Mouse (Mus musculus): Measurements from ENCODE around the gene Sstr2. TPM values are rescaled to one million over a fixed set of nuclear protein-coding genes. Genes with fewer than 3 reads are reported as not detected.

Gene Sstr2
- total and polyA plus RNA-seq, 2 experiments from 2014 or later: 32.4 to 94.0 TPM

GRCm38 (mm10) chr11:113610266-113610665, 8.9 kb upstream of the Sstr2 start:
- no peaks in the 10 kb centered on the region for H3K9me3 ChIP-seq (ENCODE audit: low read length)
- no peak overlapping the region for H3K9ac ChIP-seq (replicated peaks; ENCODE audit: low read length)
- 43% methylated on average over 5 of the region's 5 CpGs for WGBS
- no peak overlapping the region for H3K4me2 ChIP-seq (ENCODE audit: low read depth, low read length)
- TF ChIP-seq CTCF (IDR thresholded peaks at IDR 0.05; ENCODE audit: low read depth): no peak
- H3K27ac ChIP-seq: no peak overlapping the region
- H3K27me3 ChIP-seq (ENCODE audit: insufficient read depth, low read length): no peaks in the 10 kb centered on the region
- no peak for ATAC-seq
- H3K36me3 ChIP-seq (ENCODE audit: insufficient read depth, low read length): no peaks in the 10 kb centered on the region
- H3K4me1 ChIP-seq (ENCODE audit: insufficient read depth, low read length): no peaks in the 10 kb centered on the region; the same call in 1 of the 2 replicates
- H3K4me3 ChIP-seq (ENCODE audit: low read length): no peak overlapping the region
- peak; percentile 81 for DNase-seq (ENCODE audit: low spot score)

- no peak for DNase-seq (ENCODE audit: low spot score)
- no peaks in the 10 kb centered on the region; the same call in 1 of the 2 replicates for H3K4me1 ChIP-seq (ENCODE audit: insufficient read depth, low read length)
- no peak overlapping the region for H3K4me3 ChIP-seq (ENCODE audit: low read length)
- no peaks in the 10 kb centered on the region for H3K27me3 ChIP-seq (ENCODE audit: insufficient read depth, low read length)
- no peaks in the 10 kb centered on the region for H3K36me3 ChIP-seq (ENCODE audit: insufficient read depth, low read length)
- ATAC-seq: no peak
- H3K4me2 ChIP-seq (ENCODE audit: low read depth, low read length): no peak overlapping the region
- H3K9ac ChIP-seq (replicated peaks; ENCODE audit: low read length): no peak overlapping the region
- peak overlapping the region; percentile 75 for H3K27ac ChIP-seq
- TF ChIP-seq CTCF (IDR thresholded peaks at IDR 0.05; ENCODE audit: low read depth): no peak
- 82% methylated on average over 10 of the region's 10 CpGs for WGBS
- no peaks in the 10 kb centered on the region for H3K9me3 ChIP-seq (ENCODE audit: low read length)
Observed at GRCm38 (mm10) chr11:113611112-113611646, 8.0 kb upstream of the Sstr2 start.

- no peaks in the 10 kb centered on the region; the same call in 1 of the 2 replicates for H3K4me1 ChIP-seq (ENCODE audit: insufficient read depth, low read length)
- no peaks in the 10 kb centered on the region for H3K9me3 ChIP-seq (ENCODE audit: low read length)
- ATAC-seq (peak; percentile 91), DNase-seq (ENCODE audit: low spot score) (peak; percentile 84)
- peak overlapping the region; percentile 30 for H3K4me2 ChIP-seq (ENCODE audit: low read depth, low read length)
- no peak overlapping the region for H3K9ac ChIP-seq (replicated peaks; ENCODE audit: low read length)
- H3K4me3 ChIP-seq (ENCODE audit: low read length): no peak overlapping the region
- H3K27ac ChIP-seq: peak overlapping the region; percentile 75
- 13% methylated on average over 24 of the region's 24 CpGs for WGBS
- TF ChIP-seq CTCF (IDR thresholded peaks at IDR 0.05; ENCODE audit: low read depth): peak; percentile 82
- no peaks in the 10 kb centered on the region for H3K27me3 ChIP-seq (ENCODE audit: insufficient read depth, low read length)
- no peaks in the 10 kb centered on the region for H3K36me3 ChIP-seq (ENCODE audit: insufficient read depth, low read length)
Observed at GRCm38 (mm10) chr11:113611664-113612611, 7.2 kb upstream of the Sstr2 start.

- Histone ChIP-seq H3K4me1 (ENCODE audit: insufficient read depth, low read length) (peaks cover 5% of the 10 kb centered on the region; the same call in 1 of the 2 replicates), H3K27me3 (ENCODE audit: insufficient read depth, low read length) (no peaks in the 10 kb centered on the region), H3K4me2 (ENCODE audit: low read depth, low read length) (no peak overlapping the region), H3K27ac (no peak overlapping the region), H3K9me3 (ENCODE audit: low read length) (no peaks in the 10 kb centered on the region), H3K4me3 (ENCODE audit: low read length) (no peak overlapping the region), H3K9ac (replicated peaks; ENCODE audit: low read length) (no peak overlapping the region), H3K36me3 (ENCODE audit: insufficient read depth, low read length) (no peaks in the 10 kb centered on the region)
- no peak for ATAC-seq
- DNase-seq (ENCODE audit: low spot score): no peak
- 86% methylated on average over 6 of the region's 6 CpGs for WGBS
- no peak for TF ChIP-seq CTCF (IDR thresholded peaks at IDR 0.05; ENCODE audit: low read depth)
Observed at GRCm38 (mm10) chr11:113614476-113614875, 4.7 kb upstream of the Sstr2 start.

GRCm38 (mm10) chr11:113617132-113617911, 1.8 kb upstream of the Sstr2 start:
- ATAC-seq: no peak
- H3K36me3 ChIP-seq (ENCODE audit: insufficient read depth, low read length): no peaks in the 10 kb centered on the region
- TF ChIP-seq CTCF (IDR thresholded peaks at IDR 0.05; ENCODE audit: low read depth): peak; percentile 64
- no peak overlapping the region for H3K4me2 ChIP-seq (ENCODE audit: low read depth, low read length)
- no peak overlapping the region for H3K27ac ChIP-seq
- no peaks in the 10 kb centered on the region for H3K27me3 ChIP-seq (ENCODE audit: insufficient read depth, low read length)
- H3K9ac ChIP-seq (replicated peaks; ENCODE audit: low read length): no peak overlapping the region
- 43% methylated on average over 14 of the region's 14 CpGs for WGBS
- DNase-seq (ENCODE audit: low spot score): peak; percentile 88
- no peak overlapping the region for H3K4me3 ChIP-seq (ENCODE audit: low read length)
- H3K9me3 ChIP-seq (ENCODE audit: low read length): no peaks in the 10 kb centered on the region
- peaks cover 8% of the 10 kb centered on the region for H3K4me1 ChIP-seq (ENCODE audit: insufficient read depth, low read length)

- no peak for TF ChIP-seq CTCF (IDR thresholded peaks at IDR 0.05; ENCODE audit: low read depth)
Observed at GRCm38 (mm10) chr11:113618303-113618671, 855 bp upstream of the Sstr2 start.

More at GRCm38 (mm10) chr11:113618303-113618671, 855 bp upstream of the Sstr2 start:
- ATAC-seq: no peak
- Histone ChIP-seq H3K4me2 (ENCODE audit: low read depth, low read length) (peak overlapping the region; percentile 74), H3K27me3 (ENCODE audit: insufficient read depth, low read length) (no peaks in the 10 kb centered on the region), H3K36me3 (ENCODE audit: insufficient read depth, low read length) (no peaks in the 10 kb centered on the region), H3K4me3 (ENCODE audit: low read length) (peak overlapping the region; percentile 50), H3K4me1 (ENCODE audit: insufficient read depth, low read length) (peaks cover 8% of the 10 kb centered on the region), H3K27ac (peak overlapping the region; percentile 76), H3K9me3 (ENCODE audit: low read length) (no peaks in the 10 kb centered on the region), H3K9ac (replicated peaks; ENCODE audit: low read length) (0 out of 2 replicates have a peak overlapping the region, but pooled peaks have one; percentile 61)
- DNase-seq (ENCODE audit: low spot score): no peak
- WGBS: 30% methylated on average over 4 of the region's 4 CpGs

Data from hindbrain, postnatal 0 days (tissue).